8 mouse cellular contexts compared by ENCODE assay signal in the genomic region with DNA sequence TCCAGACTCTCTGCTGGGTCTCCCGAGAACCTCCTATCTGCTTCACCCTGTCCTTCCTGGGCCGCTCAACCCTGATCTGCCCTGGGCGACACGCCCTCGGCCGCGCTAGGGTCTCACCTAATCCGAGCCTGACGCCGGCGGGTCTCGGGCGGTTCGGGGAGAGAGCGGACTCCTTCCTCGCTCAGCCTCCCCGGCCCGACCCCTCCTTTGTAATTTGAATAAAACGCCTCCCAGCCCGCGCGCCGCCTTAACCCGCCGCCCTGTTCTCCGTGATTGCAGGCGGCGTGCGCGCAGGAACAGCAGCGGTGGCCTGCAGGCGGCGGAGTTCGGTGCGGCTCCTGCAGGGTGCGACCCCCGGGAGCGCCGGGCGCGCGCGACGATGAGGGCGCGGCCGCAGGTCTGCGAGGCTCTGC. TPM values are rescaled to one million over a fixed set of nuclear protein-coding genes. Genes with fewer than 3 reads are reported as not detected.
DNase-seq lines count a peak whose midpoint lies in the region; ATAC-seq lines count a peak whose summit lies in the region.

No protein-coding gene starts in this region.

- peak; percentile 54 to 67 for DNase-seq in lung, adult 18-20 months
- no peak for DNase-seq in lung, postnatal 25 days (ENCODE audit: low spot score)
- peak; percentile 71 for DNase-seq in adrenal gland, postnatal 25 days
- peak; percentile 66 for DNase-seq in gastrocnemius, postnatal 14 days
- DNase-seq in lung, postnatal 10 days = peak; percentile 80
- no peak for DNase-seq in layer of hippocampus, postnatal 36 days

- peaks cover 23% of the 10 kb centered on the region for H3K4me1 ChIP-seq in kidney, embryonic 14.5 days (ENCODE audit: control insufficient read depth, insufficient read depth, low read length)
- H3K4me1 ChIP-seq in stomach, embryonic 14.5 days (ENCODE audit: control insufficient read depth, insufficient read depth, low read length) = peaks cover 33% of the 10 kb centered on the region; the same call in 1 of the 2 replicates

- ATAC-seq in kidney, embryonic 14.5 days (ENCODE audit: low FRiP score, low TSS enrichment) = peak; percentile 50
- ATAC-seq in stomach, embryonic 14.5 days (ENCODE audit: insufficient number of reproducible peaks, insufficient read depth, low FRiP score, low read depth) = peak; percentile 38

- H3K27me3 ChIP-seq in kidney, embryonic 14.5 days (ENCODE audit: control insufficient read depth, insufficient read depth, low read length) = peaks cover 52% of the 10 kb centered on the region
- peaks cover 20% of the 10 kb centered on the region for H3K27me3 ChIP-seq in stomach, embryonic 14.5 days (ENCODE audit: control insufficient read depth, insufficient read depth, low read length)

- no peaks in the 10 kb centered on the region for H3K9me3 ChIP-seq in kidney, embryonic 14.5 days (ENCODE audit: control insufficient read depth, low read length)
- H3K9me3 ChIP-seq in stomach, embryonic 14.5 days (ENCODE audit: control insufficient read depth, low read depth, low read length) = no peaks in the 10 kb centered on the region

- under 1% methylated on average over 48 of the region's 48 CpGs for WGBS in kidney, embryonic 14.5 days
- under 1% methylated on average over 48 of the region's 48 CpGs for WGBS in stomach, embryonic 14.5 days

- H3K4me2 ChIP-seq in kidney, embryonic 14.5 days (replicated peaks; ENCODE audit: low read depth, low read length) = peak overlapping the region; percentile 97
- H3K4me2 ChIP-seq in stomach, embryonic 14.5 days (replicated peaks; ENCODE audit: low read depth, low read length) = peak overlapping the region; percentile 98

- intact Hi-C loops in gastrocnemius, postnatal 14 days (cut with DNase I; ENCODE audit: low total_unique reads) = loop anchor here (5.0 kb wide), 1 partner anchor 96 kb away; no protein-coding TSS in a partner anchor

- H3K36me3 ChIP-seq in kidney, embryonic 14.5 days (ENCODE audit: control insufficient read depth, insufficient read depth, low read length) = no peaks in the 10 kb centered on the region
- H3K36me3 ChIP-seq in stomach, embryonic 14.5 days (ENCODE audit: control insufficient read depth, insufficient read depth, low read length) = no peaks in the 10 kb centered on the region

- peak overlapping the region; percentile 63 for H3K4me3 ChIP-seq in kidney, embryonic 14.5 days (ENCODE audit: low read length)
- peak overlapping the region; percentile 41 for H3K4me3 ChIP-seq in stomach, embryonic 14.5 days (ENCODE audit: low read depth, low read length)

- H3K9ac ChIP-seq in kidney, embryonic 14.5 days (ENCODE audit: low read depth, low read length) = peak overlapping the region; percentile 44
- peak overlapping the region; percentile 19; the same call in 1 of the 2 replicates for H3K9ac ChIP-seq in stomach, embryonic 14.5 days (replicated peaks; ENCODE audit: low read depth, low read length)

- H3K27ac ChIP-seq in kidney, embryonic 14.5 days (ENCODE audit: low read depth, low read length) = peak overlapping the region; percentile 0; the same call in 1 of the 2 replicates
- H3K27ac ChIP-seq in stomach, embryonic 14.5 days (ENCODE audit: low read length) = no peak overlapping the region

RNA-seq across cellular contexts. Expression of gene Wnt11, which starts 3.8 kb away (rescaled TPM):
- 1.8 and 1.9 TPM in 2 replicates for total RNA-seq in adrenal gland, postnatal 25 days (2021)
- total RNA-seq in gastrocnemius, postnatal 14 days (2021) = 1 to 10 TPM; 6.1 to 7.9 TPM
- polyA plus RNA-seq in kidney, embryonic 14.5 days (2014; fragmentation: Nextera tagmentation; extraction: Ambion mirVana) = 41.6 and 45.3 TPM in 2 replicates
- polyA plus RNA-seq in stomach, embryonic 14.5 days (2014; fragmentation: Nextera tagmentation; extraction: Ambion mirVana) = 7.2 and 8.6 TPM in 2 replicates
- 1 to 10 TPM; 1.6 to 2.0 TPM for total RNA-seq in layer of hippocampus, postnatal 36 days (2021)

Comparison
In these comparisons a context has a peak if more than half of its experiments do, and no peak if none do; other contexts are left out.
1. DNase-seq: peak in lung, adult 18-20 months (2 of 2), adrenal gland, postnatal 25 days (single experiment), gastrocnemius, postnatal 14 days (single experiment) and lung, postnatal 10 days (single experiment); none in lung, postnatal 25 days (single experiment) and layer of hippocampus, postnatal 36 days (0 of 2).